Mouse (Mus musculus): ENCODE measurements around the gene Vmn2r41. TPM values are rescaled to one million over a fixed set of nuclear protein-coding genes. Genes with fewer than 3 reads are reported as not detected.
"Not testable (repeated sequence)": the region's sequence is repeated elsewhere in the genome, so short reads cannot be mapped to it uniquely, and the experiment has no call there.

Gene Vmn2r41
- polyA plus RNA-seq (2016; fragmentation: Nextera tagmentation; extraction: Ambion mirVana), result not detected in 2 replicates

GRCm38 (mm10) chr7:8161554-8161953 lies at the start of gene Vmn2r41:
Gene Vmn2r41, minus strand, starts transcription at chr7:8161654.
- not testable (repeated sequence) for H3K9me3 ChIP-seq (replicated peaks); H3K4me1 ChIP-seq; H3K27me3 ChIP-seq; H3K27ac ChIP-seq; H3K4me3 ChIP-seq; ATAC-seq (ENCODE audit: low FRiP score); H3K36me3 ChIP-seq; H3K4me2 ChIP-seq (replicated peaks); H3K9ac ChIP-seq
- no CpG with 5 or more reads among the region's 1 CpGs for WGBS

- not testable (repeated sequence) for H3K9me3 ChIP-seq (replicated peaks); H3K4me3 ChIP-seq; H3K4me1 ChIP-seq; H3K36me3 ChIP-seq; H3K27ac ChIP-seq; ATAC-seq (ENCODE audit: low FRiP score); H3K9ac ChIP-seq; H3K4me2 ChIP-seq (replicated peaks); H3K27me3 ChIP-seq
- WGBS, result no CpG with 5 or more reads among the region's 2 CpGs
Measured at GRCm38 (mm10) chr7:8200220-8200619, 38.8 kb upstream of the Vmn2r41 start, which contains the start of gene Vmn2r42. Gene Vmn2r42, minus strand, starts transcription at chr7:8200320.

GRCm38 (mm10) chr7:8092871-8093270 lies 68.6 kb downstream of the Vmn2r41 start:
- not testable (repeated sequence) for H3K9me3 ChIP-seq (replicated peaks); H3K27ac ChIP-seq; H3K9ac ChIP-seq; H3K4me2 ChIP-seq (replicated peaks); H3K36me3 ChIP-seq; H3K4me3 ChIP-seq; H3K27me3 ChIP-seq; ATAC-seq (ENCODE audit: low FRiP score); H3K4me1 ChIP-seq
- WGBS, result 40% methylated on average over 11 of the region's 15 CpGs

Other genes starting within 250 kb of the Vmn2r41 start
- gene Vmn2r42, start 38.7 kb upstream of the Vmn2r41 start, polyA plus RNA-seq (2016; fragmentation: Nextera tagmentation; extraction: Ambion mirVana), result not detected in 2 replicates
- not detected in 2 replicates for gene Vmn2r43, start 98.9 kb upstream of the Vmn2r41 start, polyA plus RNA-seq (2016; fragmentation: Nextera tagmentation; extraction: Ambion mirVana)
- gene Vmn2r44, start 221.7 kb upstream of the Vmn2r41 start, polyA plus RNA-seq (2016; fragmentation: Nextera tagmentation; extraction: Ambion mirVana), result not detected in 2 replicates

All from hindbrain, embryonic 12.5 days (tissue).